Mouse (Mus musculus) heart, postnatal 14 days (tissue): ENCODE data around the gene Lbr. TPM values are rescaled to one million over a fixed set of nuclear protein-coding genes. Genes with fewer than 3 reads are reported as not detected.
"Not testable (repeated sequence)": the region's sequence is repeated elsewhere in the genome, so short reads cannot be mapped to it uniquely, and the experiment has no call there.

Experiments used
- DNase-seq, 2 experiments: peaks; one replicate each; pipeline ENCODE4 v3.0.0; 2021 to 2022
- intact Hi-C: fragments of 180-260 bp; cut with DNase I; formaldehyde crosslinking; loops from one replicate; pipeline ENCODE4 v1.15.1; 2025
- total RNA-seq, 2 experiments: library from RNA; stranded (reverse); gene quantifications; 2 replicates each; pipeline ENCODE4 v1.2.3; 2021

Gene Lbr
- total RNA-seq, 2 experiments from 2014 or later = 26.5 to 34.2 TPM

DNA sequence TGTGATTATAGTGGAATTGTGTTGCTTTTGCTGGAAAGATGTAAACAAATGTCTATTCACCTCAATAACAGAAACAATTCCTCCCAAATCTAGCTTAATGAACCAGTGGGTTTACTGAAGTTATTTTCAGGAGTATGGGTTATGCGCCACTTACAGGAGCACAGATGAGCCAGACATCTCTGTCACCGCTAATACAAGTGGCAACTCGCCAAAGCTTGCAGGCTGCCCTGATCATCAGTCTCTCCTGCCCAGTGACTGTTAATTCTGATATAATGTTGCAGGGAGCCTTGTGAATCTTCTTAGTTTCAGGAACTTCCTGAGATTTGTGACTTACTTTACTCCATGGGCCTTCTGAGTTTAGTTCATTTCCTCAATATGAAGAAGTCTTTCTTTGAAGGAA lies 42.9 kb downstream of the Lbr start:
- DNase-seq = no peak
- intact Hi-C loops = no loop called here

GRCm38 (mm10) chr1:181793541-181793940 lies 49.3 kb downstream of the Lbr start:
- intact Hi-C loops = no loop called here
- DNase-seq = peak; percentile 69 to 74

GRCm38 (mm10) chr1:181789952-181790351 lies 52.9 kb downstream of the Lbr start:
- DNase-seq = no peak
- intact Hi-C loops = no loop called here

DNA sequence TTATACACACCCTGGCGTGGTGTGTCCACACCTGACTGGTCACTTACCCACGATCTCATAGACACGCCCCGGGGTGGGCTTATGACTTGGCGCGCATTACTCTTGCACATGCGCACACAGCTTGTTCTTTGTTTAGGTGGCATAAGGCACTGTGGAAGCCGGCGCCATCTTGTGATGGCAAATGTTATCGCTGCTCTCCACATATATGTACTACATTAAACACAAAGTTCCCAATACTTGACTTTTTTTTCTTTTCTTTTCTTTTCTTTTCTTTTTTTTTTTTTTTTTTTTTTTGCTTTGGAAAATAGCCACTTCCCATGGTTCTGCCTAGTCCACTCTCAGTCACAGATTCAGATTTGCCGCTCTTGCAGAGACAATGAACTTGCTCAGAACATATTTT lies 60.2 kb downstream of the Lbr start:
- intact Hi-C loops, DNase-seq: not testable (repeated sequence)

- intact Hi-C loops = no loop called here
- no peak for DNase-seq
Measured at GRCm38 (mm10) chr1:181776541-181776940, 66.3 kb downstream of the Lbr start.

- intact Hi-C loops = no loop called here
- DNase-seq = no peak
Measured at GRCm38 (mm10) chr1:181771871-181772270, 71.0 kb downstream of the Lbr start.

DNA sequence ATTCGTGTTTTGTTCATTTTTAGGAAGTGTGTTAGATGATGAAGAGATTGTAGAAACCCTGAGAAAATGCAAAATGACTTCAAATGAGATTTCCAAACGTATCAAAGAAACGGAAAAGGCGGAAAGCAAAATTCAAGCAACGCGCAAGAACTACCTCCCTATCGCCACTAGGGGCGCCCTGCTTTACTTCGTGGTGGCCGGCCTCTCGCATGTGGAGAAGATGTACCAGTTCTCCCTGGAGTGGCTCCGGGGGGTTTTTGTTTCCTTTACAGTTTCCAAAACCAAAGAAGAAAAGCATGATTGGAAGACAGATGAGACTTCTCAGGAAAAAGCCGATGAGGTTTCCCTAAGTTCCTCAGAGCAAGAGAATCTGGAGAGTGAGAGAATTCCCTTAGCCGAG lies 73.5 kb downstream of the Lbr start:
- peak in 1 of 2 experiments; percentile 6 for DNase-seq
- intact Hi-C loops = no loop called here

Other genes starting within 250 kb of the Lbr start
- 10 to 100 TPM; 90.6 to 92.1 TPM for gene Enah, start 176.9 kb upstream of the Lbr start, total RNA-seq